Mouse (Mus musculus) lung, adult 18-20 months (tissue): ENCODE results near the gene Gsta2.
"Not testable (repeated sequence)": the region's sequence is repeated elsewhere in the genome, so short reads cannot be mapped to it uniquely, and the experiment has no call there.

Source experiments
- DNase-seq, 2 experiments: peaks; one replicate each; pipeline ENCODE4 v3.0.0; 2022; ENCODE audit warnings: mixed read lengths in 2 of 2

Gene Gsta2

DNA sequence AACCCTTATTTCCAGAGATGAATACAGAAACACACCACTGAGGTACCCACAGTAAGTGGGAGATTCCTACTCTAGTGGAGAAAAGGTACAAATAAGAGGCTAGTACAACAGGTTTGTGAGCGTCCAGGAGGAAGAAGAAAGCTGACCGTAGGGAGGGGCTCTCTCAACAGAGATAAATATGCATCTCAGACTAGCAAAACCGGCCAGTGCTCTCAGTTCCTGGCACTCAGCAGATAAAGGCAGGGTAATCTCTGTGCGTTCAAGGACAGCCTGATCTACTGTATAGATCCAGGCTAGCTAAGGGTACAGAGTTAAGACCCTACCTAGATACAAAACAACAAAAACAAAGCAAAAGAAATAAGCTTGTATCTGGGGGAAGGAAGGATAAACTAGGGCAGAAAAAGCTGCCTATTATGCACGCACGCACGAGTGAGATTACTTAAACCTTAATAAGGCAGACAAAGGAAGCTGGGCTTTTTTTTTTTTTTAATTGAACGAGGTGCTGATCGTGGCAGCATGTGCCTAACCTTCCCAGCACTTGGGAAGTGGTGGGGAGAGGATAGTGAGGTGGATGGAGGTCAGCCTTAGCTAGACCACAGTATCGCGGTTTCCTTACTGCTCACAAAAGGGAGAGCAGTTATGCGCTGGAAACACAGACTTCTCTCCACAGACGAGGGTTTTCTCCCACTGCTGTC, 10.4 kb upstream of the Gsta2 start:
- no peak for DNase-seq

GRCm38 (mm10) chr9:78364701-78365100, 9.1 kb upstream of the Gsta2 start:
- no peak for DNase-seq

DNA sequence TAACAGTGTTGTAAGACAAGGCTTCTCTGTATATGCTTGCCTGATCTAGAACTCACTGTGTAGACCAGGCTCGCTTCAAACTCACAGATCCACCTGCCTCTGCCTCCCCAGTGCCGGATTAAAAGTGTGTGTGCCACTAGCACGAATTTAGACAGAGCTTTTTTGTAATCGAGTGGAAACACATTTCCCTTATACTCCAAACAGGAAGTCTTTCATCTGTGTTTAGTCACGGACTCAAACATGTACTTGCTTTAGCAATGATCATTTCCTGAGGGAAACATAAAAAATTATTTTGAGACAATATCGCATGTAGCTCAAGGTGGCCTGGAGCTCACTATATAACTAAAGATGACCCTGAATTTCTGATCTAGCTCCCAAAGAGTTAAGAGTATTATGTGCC, 7.8 kb upstream of the Gsta2 start:
- no peak for DNase-seq

DNA sequence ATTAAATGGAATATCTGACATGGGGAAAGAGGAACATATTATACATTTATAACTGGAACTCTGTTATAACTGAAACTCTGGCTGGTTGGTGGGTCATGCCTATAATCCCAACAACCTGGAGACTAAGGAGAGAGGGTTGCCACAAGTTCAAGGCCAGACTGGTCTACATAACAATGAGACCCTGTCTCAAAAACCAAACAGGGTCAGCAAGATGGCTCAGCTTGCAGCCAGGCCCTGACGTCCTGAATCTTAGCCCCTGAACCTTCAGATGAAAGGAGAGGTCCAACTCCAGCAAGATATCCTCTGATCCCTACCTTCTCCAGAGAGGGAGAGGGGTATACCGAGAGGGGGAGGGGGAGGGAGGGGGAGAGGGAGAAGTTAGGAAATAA, 4.9 kb upstream of the Gsta2 start:
- no peak for DNase-seq

- DNase-seq, result no peak
Measured at GRCm38 (mm10) chr9:78359750-78360483, 4.3 kb upstream of the Gsta2 start.

DNA sequence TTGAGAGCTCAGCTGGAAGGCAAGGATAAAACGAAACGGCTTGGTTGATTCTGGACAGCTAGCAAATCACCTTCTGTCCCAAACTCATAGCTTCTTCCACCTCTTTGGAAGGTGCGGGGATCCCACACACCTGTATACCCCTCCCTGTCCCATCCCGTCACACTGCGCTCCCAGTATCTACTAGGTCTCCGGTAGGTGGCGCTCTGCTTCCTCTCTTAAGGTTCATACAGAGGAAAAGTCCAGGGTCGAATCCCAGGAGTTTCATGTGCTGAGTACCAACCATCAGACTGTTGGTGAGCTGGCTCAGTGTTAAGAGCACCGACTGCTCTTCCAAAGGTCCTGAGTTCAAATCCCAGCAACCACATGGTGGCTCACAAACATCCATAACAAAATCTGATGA, 2.5 kb upstream of the Gsta2 start:
- peak; percentile 41 to 64 for DNase-seq

DNA sequence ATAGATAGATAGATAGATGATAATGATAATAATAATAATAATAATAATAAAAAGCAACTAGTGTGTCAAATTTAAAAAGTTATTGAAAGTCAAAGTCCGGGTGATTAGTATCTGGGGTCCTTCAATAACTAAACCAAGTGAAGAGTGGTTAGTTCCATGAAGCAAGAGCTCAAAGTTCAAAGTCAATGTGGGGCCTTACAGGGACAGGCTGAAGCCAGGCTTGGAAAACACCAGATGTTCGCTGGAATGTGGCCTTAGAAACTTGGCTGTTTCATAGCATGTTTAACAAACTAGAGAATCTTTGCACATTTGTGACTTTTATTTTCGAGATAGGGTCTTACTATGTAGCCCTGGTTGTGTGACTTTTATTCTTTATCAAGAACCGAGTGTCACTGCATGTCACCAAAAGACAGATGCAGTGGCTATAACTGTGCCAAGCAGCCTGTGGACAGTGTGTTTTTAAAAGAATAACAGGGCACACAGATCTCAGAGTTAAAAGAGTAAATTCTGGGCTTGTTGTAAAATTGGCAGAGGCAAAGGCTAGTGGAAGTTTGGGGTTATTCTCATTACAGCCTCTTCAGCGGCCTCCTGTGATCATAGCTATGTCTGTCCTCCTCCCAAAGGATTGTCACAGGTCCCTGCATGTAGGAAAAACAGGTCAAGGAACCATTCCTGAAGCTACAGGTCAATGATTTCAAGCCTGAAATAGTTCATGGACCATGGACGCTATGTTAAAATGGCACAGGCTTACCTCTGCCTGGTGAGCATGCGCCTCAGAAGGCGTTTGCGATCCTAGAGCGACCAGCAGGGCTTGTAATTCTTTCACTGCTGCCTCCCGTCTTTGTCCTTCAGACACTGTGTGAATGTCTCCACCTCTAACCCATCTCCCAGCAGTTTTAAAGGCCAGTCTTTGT, 666 bp downstream of the Gsta2 start:
- DNase-seq, result no peak

DNA sequence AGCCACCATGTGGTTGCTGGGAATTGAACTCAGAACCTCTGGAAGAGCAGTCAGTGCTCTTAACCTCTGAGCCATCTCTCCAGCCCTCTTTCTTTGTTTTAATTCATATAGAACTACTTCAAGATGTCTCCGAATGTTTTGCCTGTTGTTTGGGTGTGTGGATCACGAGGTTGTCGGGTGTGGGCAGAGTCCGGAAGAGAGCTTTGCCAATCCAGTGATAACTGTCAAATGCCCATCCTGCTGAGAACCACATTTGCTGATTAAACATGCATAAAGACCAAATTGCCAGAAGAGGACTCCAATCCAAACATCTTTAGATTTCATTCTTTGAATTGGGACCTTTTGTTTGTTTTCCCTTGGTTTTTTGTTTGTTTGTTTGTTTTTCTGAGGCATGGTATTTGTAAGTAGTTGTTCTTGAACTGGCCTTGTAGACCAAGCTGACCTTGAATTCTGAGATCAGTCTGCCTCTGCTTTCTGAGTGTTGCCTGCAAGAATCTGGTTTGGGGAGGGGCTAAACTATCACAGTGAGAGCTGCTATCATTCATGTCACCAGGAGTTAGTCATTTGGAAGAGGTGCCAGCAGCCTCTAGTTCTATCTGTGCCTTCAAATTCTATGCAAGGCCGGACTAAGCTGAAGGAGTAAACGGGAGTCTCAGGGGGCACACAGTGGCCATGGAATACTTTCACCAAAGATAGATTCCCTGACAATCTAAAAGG, 3.9 kb downstream of the Gsta2 start:
- DNase-seq, result no peak

DNA sequence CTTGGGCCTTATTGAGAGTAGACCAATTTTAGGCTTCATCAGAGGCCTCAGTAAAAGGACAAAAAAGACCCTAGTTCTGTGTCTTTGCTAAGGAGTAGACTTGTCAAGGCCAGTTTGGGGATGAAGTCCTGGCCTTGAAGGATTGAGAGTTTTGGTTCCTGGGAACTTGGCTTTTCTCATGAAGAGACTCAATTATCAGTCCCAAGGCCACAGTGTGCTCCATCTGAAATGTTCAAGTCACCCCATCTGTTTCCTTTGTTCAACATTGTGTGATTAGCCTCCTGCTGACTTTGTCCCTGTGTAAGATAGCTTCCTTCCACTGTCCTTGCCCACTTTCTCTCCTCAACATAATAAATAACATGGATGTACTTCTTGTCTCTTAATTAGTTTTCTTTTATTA, 5.6 kb downstream of the Gsta2 start:
- not testable (repeated sequence) for DNase-seq

GRCm38 (mm10) chr9:78349141-78349540, 6.4 kb downstream of the Gsta2 start:
- DNase-seq, result not testable (repeated sequence)

DNA sequence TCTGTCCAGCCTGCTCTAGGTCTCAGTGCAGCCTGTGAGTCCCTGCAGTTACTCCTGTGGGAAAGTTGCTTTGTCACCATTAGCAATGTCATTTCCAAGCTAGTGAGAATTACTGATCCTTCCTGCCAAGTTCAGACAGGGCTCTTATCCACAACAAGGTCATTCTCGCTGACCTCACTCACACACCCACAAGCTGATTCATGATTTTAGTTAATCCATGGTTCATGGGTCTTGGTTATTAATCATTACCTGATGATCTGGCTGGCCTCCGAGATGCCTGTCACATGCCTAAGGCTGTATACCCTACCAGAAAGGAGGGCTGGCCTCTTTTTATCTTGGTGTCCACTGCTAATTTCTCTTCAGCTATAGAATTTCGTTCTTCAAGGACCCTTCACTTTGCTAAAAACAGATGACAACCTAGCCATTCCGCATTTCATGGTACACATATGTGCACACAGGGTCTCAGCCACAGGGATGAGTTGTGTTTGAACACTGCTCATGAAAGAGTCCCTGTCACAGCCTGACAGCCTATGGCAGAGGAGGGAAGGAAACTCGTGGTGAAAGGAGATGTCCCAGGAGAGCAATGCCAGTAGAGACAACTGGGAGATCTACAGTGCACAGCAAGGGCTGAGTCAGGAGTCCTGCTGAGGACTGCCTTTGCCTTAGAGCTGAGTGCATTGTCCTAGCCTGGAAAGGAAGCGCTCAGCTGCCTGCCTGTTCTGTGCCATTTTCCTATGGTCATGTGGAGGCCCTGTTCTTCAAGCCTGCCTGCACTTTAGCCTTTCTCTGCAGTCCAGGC, 7.2 kb downstream of the Gsta2 start:
- peak in 1 of 2 experiments; percentile 11 for DNase-seq

- DNase-seq, result peak in 1 of 2 experiments; percentile 46
Measured at GRCm38 (mm10) chr9:78347004-78347403, 8.6 kb downstream of the Gsta2 start.

DNA sequence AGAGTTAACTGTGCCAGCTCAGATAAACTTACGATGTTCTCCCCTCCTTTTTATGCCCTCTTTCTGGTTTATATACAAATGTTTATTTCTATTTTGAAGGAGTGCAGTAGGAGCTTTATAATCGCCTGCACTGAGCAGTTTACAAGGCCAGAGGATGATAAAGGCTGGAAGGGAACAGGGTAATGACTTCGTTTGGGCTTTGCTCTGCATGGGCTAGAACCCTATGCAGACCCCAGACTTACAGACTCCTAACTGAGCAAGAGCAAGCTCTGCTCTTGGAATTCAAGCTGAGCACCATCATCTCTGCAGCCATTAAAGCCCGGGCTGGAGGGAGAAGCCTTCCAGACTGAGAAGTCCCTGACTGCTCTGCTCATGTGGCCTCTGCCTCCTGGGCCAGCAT, 10.4 kb downstream of the Gsta2 start:
- DNase-seq, result not testable (repeated sequence)

DNA sequence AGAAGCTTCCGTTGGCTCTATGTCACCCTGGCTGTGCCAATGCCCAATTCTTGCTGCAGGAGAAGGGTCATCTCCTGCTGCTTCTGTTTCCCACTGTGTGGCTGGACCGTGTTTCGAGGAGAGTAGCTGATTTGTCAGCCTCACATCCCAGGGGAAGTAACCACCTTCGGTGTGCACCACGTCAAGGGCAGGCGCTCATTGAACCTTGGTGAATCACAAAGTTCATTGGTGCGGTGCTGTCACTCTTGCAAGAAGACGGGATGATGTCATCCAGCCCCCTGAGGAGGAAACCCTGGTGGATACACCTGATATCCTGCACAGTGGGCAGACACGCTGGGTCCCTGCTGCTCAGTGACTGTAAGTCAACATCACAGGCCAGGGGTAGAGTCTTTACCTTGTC, 12.5 kb downstream of the Gsta2 start:
- DNase-seq, result not testable (repeated sequence)

DNA sequence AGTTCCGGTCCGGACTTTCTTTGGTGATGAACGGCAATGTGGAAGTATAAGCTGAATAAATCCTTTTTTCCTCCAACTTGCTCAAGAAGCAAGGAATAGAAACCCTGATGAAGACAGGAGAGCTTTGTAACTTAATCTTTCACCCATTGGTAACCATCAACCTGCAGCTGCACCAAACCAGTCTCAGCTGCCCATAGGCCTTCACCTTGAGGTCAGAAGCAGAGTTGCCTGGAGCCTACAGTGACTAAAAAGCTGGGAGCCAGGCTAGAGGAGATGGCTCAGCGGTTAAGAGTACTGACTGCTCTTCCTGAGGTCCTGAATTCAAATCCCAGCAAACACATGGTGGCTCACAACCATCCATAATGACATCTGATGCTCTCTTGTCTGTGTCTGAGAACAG, 13.1 kb downstream of the Gsta2 start:
- not testable (repeated sequence) for DNase-seq

DNA sequence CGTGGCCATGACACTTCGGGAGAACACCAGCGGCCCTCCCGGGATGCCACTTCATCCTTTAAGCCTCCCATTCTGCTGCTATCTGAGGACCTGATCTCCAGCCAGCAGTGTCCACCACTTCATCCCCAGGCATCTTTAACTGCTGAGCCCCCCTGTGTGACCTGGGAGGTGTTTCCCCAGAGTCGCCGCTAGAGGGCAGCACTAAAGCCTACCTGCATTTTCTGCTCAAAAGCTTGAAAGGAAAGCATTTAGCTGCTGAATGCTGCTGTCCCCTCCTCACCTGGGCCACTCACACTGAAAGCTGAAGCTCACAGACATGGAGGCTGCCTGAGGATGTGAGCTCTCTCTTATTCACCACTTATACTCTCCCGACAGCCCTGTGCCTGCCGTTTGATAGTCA, 15.3 kb downstream of the Gsta2 start:
- peak; percentile 6 to 16 for DNase-seq

DNA sequence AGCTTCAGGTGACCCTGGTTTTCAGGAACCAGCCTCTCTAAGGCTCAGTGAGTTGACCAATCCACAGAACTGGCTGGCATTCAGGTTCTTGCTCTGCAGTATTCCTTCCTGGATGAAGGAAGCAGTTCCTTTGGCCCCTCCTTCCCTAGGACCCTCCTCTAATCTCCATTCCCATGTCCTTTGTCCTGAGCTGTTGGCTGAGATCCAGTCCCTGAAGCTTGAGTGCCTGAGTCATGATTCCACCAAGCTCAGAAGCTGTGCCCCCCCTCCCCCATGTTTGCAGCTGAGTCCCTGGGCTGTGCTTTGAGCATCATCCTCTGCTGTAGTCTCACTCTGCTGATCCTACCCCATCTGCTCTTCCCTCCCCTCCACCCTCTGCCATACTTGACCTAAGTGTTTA, 18.5 kb downstream of the Gsta2 start:
- not testable (repeated sequence) for DNase-seq

DNA sequence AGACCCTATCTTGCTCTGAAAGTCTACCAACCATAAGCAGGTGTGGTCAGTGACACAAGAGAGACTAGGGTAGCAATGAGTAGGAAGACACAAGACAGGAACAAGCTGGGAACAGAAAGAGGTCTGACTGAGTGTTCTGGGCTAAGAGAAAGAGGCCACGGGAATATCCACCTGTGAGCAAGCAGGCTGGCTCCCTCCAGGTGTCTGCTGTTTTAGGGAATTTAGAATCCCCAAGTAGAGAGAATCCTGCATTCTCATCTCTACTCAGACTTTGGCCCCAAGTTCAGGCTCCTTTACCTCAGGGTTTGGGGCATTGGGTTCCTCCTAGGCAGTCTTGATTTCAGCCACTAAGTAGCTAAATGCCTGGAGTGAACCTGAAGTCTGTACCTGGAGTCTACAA, 28.3 kb downstream of the Gsta2 start, which contains the start of gene Omt2b:
TSS of gene Omt2b (plus strand) at position 301 of the 400 bp plus-strand sequence.
- DNase-seq, result not testable (repeated sequence)

GRCm38 (mm10) chr9:78319499-78319898, 36.1 kb downstream of the Gsta2 start:
- no peak for DNase-seq

- DNase-seq, result no peak
Measured at GRCm38 (mm10) chr9:78314696-78315095, 40.9 kb downstream of the Gsta2 start, which contains the start of gene Omt2a. TSS of gene Omt2a (minus strand) at chr9:78314796.

DNA sequence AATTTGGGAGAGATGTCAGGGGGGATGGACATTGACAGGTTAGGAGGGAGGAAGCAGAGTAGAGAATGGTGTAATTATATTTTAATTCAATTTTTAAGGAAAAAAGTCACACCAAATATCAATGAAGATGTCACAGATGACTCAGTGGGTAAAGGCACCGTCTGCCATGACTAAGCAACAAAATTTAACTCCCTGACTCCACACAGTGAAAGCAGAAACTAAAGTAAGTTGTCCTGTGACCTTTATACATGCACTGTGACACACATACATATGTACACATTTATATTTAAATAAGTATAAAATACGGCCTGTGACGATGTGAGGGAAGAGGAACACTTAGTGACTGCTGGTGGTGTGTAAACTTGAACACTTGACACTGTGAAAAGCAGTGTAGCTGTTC, 47.5 kb downstream of the Gsta2 start:
- DNase-seq, result not testable (repeated sequence)

DNA sequence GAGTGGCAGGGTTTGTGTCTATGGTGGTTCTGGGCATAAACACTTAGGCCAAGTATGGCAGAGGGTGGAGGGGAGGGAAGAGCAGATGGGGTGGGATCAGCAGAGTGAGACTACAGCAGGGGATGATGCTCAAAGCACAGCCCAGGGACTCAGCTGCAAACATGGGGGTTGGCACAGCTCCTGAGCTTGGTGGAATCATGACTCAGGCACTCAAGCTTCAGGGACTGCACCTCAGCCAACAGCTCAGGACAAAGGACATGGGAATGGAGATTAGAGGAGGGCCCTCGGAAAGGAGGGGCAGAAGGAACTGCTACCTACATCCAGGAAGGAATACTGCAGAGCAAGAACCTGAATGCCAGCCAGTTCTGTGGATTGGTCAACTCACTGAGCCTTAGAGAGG, 56.4 kb downstream of the Gsta2 start:
- DNase-seq, result peak; percentile 3 to 9
